Mouse (Mus musculus) ES-Bruce4 (cell line): ENCODE measurements around the gene Ptprt.

Experiments used
- CTCF ChIP-seq: IDR thresholded peaks from one replicate; pipeline ENCODE4 v1.8.1; 2011; ENCODE audit warnings: low read depth, low read length
- POLR2A ChIP-seq: IDR thresholded peaks from one replicate; pipeline ENCODE4 v1.8.1; 2011; ENCODE audit warnings: low read length; ENCODE audit not compliant: insufficient read depth

- TF ChIP-seq CTCF = no peak
- no peak for TF ChIP-seq POLR2A
These were observed 92.4 kb downstream of the Ptprt start for GRCm38 (mm10) chr2:162568308-162569100.
